8 mouse cellular contexts compared by ENCODE assay signal in the genomic region with DNA sequence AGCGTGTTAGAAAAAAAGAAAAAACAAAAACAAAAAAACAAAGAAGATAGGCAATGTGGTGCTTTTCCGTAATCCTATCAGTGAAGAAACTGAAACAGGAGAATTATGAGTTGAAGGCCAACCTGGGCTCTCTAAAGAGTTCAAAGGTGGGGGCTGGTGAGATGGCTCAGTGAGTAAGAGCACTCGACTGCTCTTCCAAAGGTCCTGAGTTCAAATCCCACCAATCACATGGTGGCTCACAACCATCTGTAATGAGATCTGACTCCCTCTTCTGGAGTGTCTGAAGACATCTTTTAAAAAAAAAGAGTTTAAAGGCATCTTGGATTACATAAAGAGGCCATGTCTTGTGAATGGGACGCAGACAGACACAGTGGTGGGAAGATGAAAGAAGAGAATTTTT. TPM values are rescaled to one million over a fixed set of nuclear protein-coding genes. Genes with fewer than 3 reads are reported as not detected.
DNase-seq lines count a peak whose midpoint lies in the region; ATAC-seq and TF ChIP-seq lines count a peak whose summit lies in the region.
"Not testable (repeated sequence)": the region's sequence is repeated elsewhere in the genome, so short reads cannot be mapped to it uniquely, and the experiment has no call there.

No protein-coding gene starts in this region.

- not testable (repeated sequence) for H3K4me1 ChIP-seq in embryonic fibroblast, embryonic 13.5 days (ENCODE audit: control insufficient read depth, insufficient read depth, low read length); hindbrain, postnatal 0 days (ENCODE audit: insufficient read depth, low read length); stomach, postnatal 0 days (replicated peaks; ENCODE audit: control insufficient read depth, insufficient read depth)
- peaks cover 16% of the 10 kb centered on the region for H3K4me1 ChIP-seq in kidney, embryonic 15.5 days
- H3K4me1 ChIP-seq in lung, embryonic 15.5 days, result peaks cover 52% of the 10 kb centered on the region
- H3K4me1 ChIP-seq in stomach, embryonic 14.5 days (ENCODE audit: control insufficient read depth, insufficient read depth, low read length), result peaks cover 15% of the 10 kb centered on the region

- TF ChIP-seq CTCF in embryonic fibroblast, embryonic 13.5 days (IDR thresholded peaks at IDR 0.05; ENCODE audit: borderline replicate concordance, insufficient read depth, low read length); hindbrain, postnatal 0 days (IDR thresholded peaks at IDR 0.05; ENCODE audit: low read depth); stomach, postnatal 0 days (IDR thresholded peaks at IDR 0.05; ENCODE audit: low read depth): not testable (repeated sequence)

- H3K4me2 ChIP-seq in hindbrain, postnatal 0 days (ENCODE audit: low read depth, low read length); kidney, embryonic 15.5 days; lung, embryonic 15.5 days; stomach, embryonic 14.5 days (replicated peaks; ENCODE audit: low read depth, low read length); stomach, postnatal 0 days (replicated peaks; ENCODE audit: low read depth): not testable (repeated sequence)

- not testable (repeated sequence) for H3K36me3 ChIP-seq in hindbrain, postnatal 0 days (ENCODE audit: insufficient read depth, low read length); kidney, embryonic 15.5 days; lung, embryonic 15.5 days; stomach, embryonic 14.5 days (ENCODE audit: control insufficient read depth, insufficient read depth, low read length); stomach, postnatal 0 days (ENCODE audit: control insufficient read depth, insufficient read depth, low read length)

- peak overlapping the region; percentile 95; the same call in 1 of the 2 replicates for H3K27ac ChIP-seq in embryonic fibroblast, embryonic 13.5 days (ENCODE audit: insufficient read depth, low read length)
- 0 out of 2 replicates have a peak overlapping the region, but pooled peaks have one; percentile 70 for H3K27ac ChIP-seq in hindbrain, postnatal 0 days
- H3K27ac ChIP-seq in kidney, embryonic 15.5 days, result 0 out of 2 replicates have a peak overlapping the region, but pooled peaks have one; percentile 51
- peak overlapping the region; percentile 87 for H3K27ac ChIP-seq in lung, embryonic 15.5 days
- H3K27ac ChIP-seq in stomach, embryonic 14.5 days (ENCODE audit: low read length), result peak overlapping the region; percentile 77; the same call in 1 of the 2 replicates
- peak overlapping the region; percentile 83 for H3K27ac ChIP-seq in stomach, postnatal 0 days (replicated peaks)

- H3K9ac ChIP-seq in hindbrain, postnatal 0 days (replicated peaks; ENCODE audit: low read length); kidney, embryonic 15.5 days; lung, embryonic 15.5 days; stomach, embryonic 14.5 days (replicated peaks; ENCODE audit: low read depth, low read length); stomach, postnatal 0 days (ENCODE audit: low read length): not testable (repeated sequence)

- TF ChIP-seq POLR2A in embryonic fibroblast, embryonic 13.5 days (IDR thresholded peaks at IDR 0.05; ENCODE audit: low read depth, low read length), result not testable (repeated sequence)

- 91% methylated on average over 4 of the region's 4 CpGs for WGBS in hindbrain, postnatal 0 days
- WGBS in kidney, embryonic 15.5 days, result 56% methylated on average over 4 of the region's 4 CpGs
- 88% methylated on average over 4 of the region's 4 CpGs for WGBS in lung, embryonic 15.5 days
- WGBS in stomach, embryonic 14.5 days, result 87% methylated on average over 4 of the region's 4 CpGs
- 87% methylated on average over 4 of the region's 4 CpGs for WGBS in stomach, postnatal 0 days

- DNase-seq in hindbrain, postnatal 0 days (ENCODE audit: low spot score); stomach, postnatal 0 days (ENCODE audit: low spot score): not testable (repeated sequence)
- DNase-seq in kidney, adult 11 months, result peak; percentile 21
- peak; percentile 18 to 35 for DNase-seq in kidney, postnatal 36 days

- H3K9me3 ChIP-seq in hindbrain, postnatal 0 days (ENCODE audit: low read length); kidney, embryonic 15.5 days (replicated peaks); lung, embryonic 15.5 days; stomach, embryonic 14.5 days (ENCODE audit: control insufficient read depth, low read depth, low read length); stomach, postnatal 0 days (ENCODE audit: control insufficient read depth, low read length): not testable (repeated sequence)

- H3K4me3 ChIP-seq in embryonic fibroblast, embryonic 13.5 days (ENCODE audit: insufficient read depth, low read length); hindbrain, postnatal 0 days (ENCODE audit: low read length); kidney, embryonic 15.5 days (replicated peaks); lung, embryonic 15.5 days; stomach, embryonic 14.5 days (ENCODE audit: low read depth, low read length); stomach, postnatal 0 days (ENCODE audit: low read depth, low read length): not testable (repeated sequence)

- H3K27me3 ChIP-seq in hindbrain, postnatal 0 days (ENCODE audit: insufficient read depth, low read length); kidney, embryonic 15.5 days; lung, embryonic 15.5 days; stomach, embryonic 14.5 days (ENCODE audit: control insufficient read depth, insufficient read depth, low read length); stomach, postnatal 0 days (ENCODE audit: control insufficient read depth, insufficient read depth, low read length): not testable (repeated sequence)

- TF ChIP-seq EP300 in stomach, postnatal 0 days (optimal IDR thresholded peaks at IDR 0.05), result not testable (repeated sequence)

- not testable (repeated sequence) for ATAC-seq in hindbrain, postnatal 0 days; kidney, embryonic 15.5 days (replicated peaks; ENCODE audit: low FRiP score); lung, embryonic 15.5 days (ENCODE audit: borderline replicate concordance, extremely low read depth, low FRiP score, low TSS enrichment); stomach, embryonic 14.5 days (ENCODE audit: insufficient number of reproducible peaks, insufficient read depth, low FRiP score, low read depth); stomach, postnatal 0 days (ENCODE audit: low FRiP score, low TSS enrichment)

RNA-seq across cellular contexts. Expression of gene Lims1, which starts 13.8 kb away (rescaled TPM):
- polyA plus RNA-seq in embryonic fibroblast, embryonic 13.5 days (2011; ENCODE audit: insufficient read length, low read depth, missing spikeins), result 160 and 170 TPM in 2 replicates
- total RNA-seq in hindbrain, postnatal 0 days (2014; rRNA removed), result 31.6 and 38.5 TPM in 2 replicates
- polyA plus RNA-seq in hindbrain, postnatal 0 days (2015; fragmentation: Nextera tagmentation; extraction: Ambion mirVana), result 55.7 and 58.7 TPM in 2 replicates
- polyA plus RNA-seq in kidney, embryonic 15.5 days (2015; fragmentation: Nextera tagmentation; extraction: Ambion mirVana), result 149 and 157 TPM in 2 replicates
- 227 and 235 TPM in 2 replicates for polyA plus RNA-seq in lung, embryonic 15.5 days (2015; fragmentation: Nextera tagmentation; extraction: Ambion mirVana)
- 173 and 178 TPM in 2 replicates for polyA plus RNA-seq in stomach, embryonic 14.5 days (2014; fragmentation: Nextera tagmentation; extraction: Ambion mirVana)
- 101 and 111 TPM in 2 replicates for polyA plus RNA-seq in stomach, postnatal 0 days (2015; fragmentation: Nextera tagmentation; extraction: Ambion mirVana)
